Mouse (Mus musculus): ENCODE data around the gene Pnmal2. TPM values are rescaled to one million over a fixed set of nuclear protein-coding genes. Genes with fewer than 3 reads are reported as not detected.

Gene Pnmal2
- polyA plus RNA-seq, 1 experiment: 135 TPM

- DNase-seq: peak; percentile 71 to 77
- H3K27ac ChIP-seq (ENCODE audit: insufficient read depth, low read length): no peak overlapping the region
- H3K27me3 ChIP-seq (ENCODE audit: control insufficient read depth, insufficient read depth, low read length): no peaks in the 10 kb centered on the region
- 23% methylated on average over 10 of the region's 10 CpGs for WGBS
- no peak overlapping the region for H3K4me3 ChIP-seq (replicated peaks; ENCODE audit: insufficient read depth, low read depth, low read length)
- TF ChIP-seq CTCF (IDR thresholded peaks at IDR 0.05; ENCODE audit: borderline replicate concordance, insufficient read depth, low read depth, low read length) (peak; percentile 87), POLR2A (IDR thresholded peaks at IDR 0.05; ENCODE audit: borderline replicate concordance, insufficient read depth, low read length) (0 out of 2 replicates have a peak, but pooled peaks have one; percentile 23)
- peaks cover 36% of the 10 kb centered on the region for H3K4me1 ChIP-seq (ENCODE audit: control insufficient read depth, insufficient read depth, low read length)
Observed at GRCm38 (mm10) chr7:16913806-16914452, 30.6 kb upstream of the Pnmal2 start.

- Histone ChIP-seq H3K4me1 (ENCODE audit: control insufficient read depth, insufficient read depth, low read length) (peaks cover 42% of the 10 kb centered on the region), H3K4me3 (replicated peaks; ENCODE audit: insufficient read depth, low read depth, low read length) (no peak overlapping the region), H3K27me3 (ENCODE audit: control insufficient read depth, insufficient read depth, low read length) (no peaks in the 10 kb centered on the region), H3K27ac (ENCODE audit: insufficient read depth, low read length) (no peak overlapping the region)
- TF ChIP-seq POLR2A (IDR thresholded peaks at IDR 0.05; ENCODE audit: borderline replicate concordance, insufficient read depth, low read length) (no peak), CTCF (IDR thresholded peaks at IDR 0.05; ENCODE audit: borderline replicate concordance, insufficient read depth, low read depth, low read length) (no peak)
- peak in 1 of 2 experiments; percentile 34 for DNase-seq
- 77% methylated on average over 18 of the region's 18 CpGs for WGBS
Observed at GRCm38 (mm10) chr7:16914453-16915343, 29.8 kb upstream of the Pnmal2 start.

DNA sequence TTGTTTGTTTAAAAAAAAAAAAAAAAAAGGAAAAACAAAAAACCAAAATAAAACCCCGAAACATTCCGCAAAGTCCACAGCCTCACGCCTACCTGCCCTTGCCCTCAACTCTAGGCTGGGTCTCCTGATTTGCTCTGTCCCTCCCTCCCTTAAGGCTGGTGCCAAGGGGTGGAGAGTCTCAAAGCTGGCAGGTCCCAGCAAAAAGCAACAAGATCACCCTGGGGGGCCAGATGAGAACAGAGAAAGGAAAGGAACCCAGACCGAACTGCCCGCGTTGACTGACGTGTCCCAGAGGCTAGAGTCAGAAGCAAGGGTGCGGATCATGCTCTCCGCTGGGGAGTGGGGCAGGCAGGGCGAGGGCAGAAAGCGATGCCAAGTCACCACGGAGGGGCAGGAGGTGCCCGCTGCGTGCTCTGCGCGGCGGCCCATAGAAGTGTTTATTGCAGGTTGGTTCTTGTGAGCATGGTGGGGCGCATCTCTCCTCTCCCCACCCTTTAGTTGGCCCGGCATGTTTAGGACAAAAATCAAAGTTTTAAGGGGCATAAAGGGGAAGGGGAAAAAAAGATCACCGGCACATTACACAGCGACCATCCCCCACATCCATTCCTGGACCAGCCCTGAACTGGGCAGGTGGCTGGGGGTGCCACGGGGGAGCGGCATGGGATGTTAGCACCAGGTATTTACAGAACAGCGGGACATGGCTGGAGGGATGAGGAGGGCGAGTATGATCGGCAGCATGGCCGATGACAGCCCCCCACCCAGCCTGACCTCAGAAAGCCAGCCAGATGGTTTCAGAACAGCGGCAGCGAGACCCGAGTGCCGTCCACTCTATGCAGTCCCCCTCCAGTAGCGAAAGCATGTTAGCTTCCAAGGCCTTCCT, 28.8 kb upstream of the Pnmal2 start:
- 37% methylated on average over 32 of the region's 32 CpGs for WGBS
- no peak overlapping the region for H3K4me3 ChIP-seq (replicated peaks; ENCODE audit: insufficient read depth, low read depth, low read length)
- H3K27ac ChIP-seq (ENCODE audit: insufficient read depth, low read length): no peak overlapping the region
- DNase-seq: peak; percentile 45 to 58
- H3K4me1 ChIP-seq (ENCODE audit: control insufficient read depth, insufficient read depth, low read length): peaks cover 46% of the 10 kb centered on the region
- TF ChIP-seq CTCF (IDR thresholded peaks at IDR 0.05; ENCODE audit: borderline replicate concordance, insufficient read depth, low read depth, low read length) (no peak), POLR2A (IDR thresholded peaks at IDR 0.05; ENCODE audit: borderline replicate concordance, insufficient read depth, low read length) (no peak)
- no peaks in the 10 kb centered on the region for H3K27me3 ChIP-seq (ENCODE audit: control insufficient read depth, insufficient read depth, low read length)

DNA sequence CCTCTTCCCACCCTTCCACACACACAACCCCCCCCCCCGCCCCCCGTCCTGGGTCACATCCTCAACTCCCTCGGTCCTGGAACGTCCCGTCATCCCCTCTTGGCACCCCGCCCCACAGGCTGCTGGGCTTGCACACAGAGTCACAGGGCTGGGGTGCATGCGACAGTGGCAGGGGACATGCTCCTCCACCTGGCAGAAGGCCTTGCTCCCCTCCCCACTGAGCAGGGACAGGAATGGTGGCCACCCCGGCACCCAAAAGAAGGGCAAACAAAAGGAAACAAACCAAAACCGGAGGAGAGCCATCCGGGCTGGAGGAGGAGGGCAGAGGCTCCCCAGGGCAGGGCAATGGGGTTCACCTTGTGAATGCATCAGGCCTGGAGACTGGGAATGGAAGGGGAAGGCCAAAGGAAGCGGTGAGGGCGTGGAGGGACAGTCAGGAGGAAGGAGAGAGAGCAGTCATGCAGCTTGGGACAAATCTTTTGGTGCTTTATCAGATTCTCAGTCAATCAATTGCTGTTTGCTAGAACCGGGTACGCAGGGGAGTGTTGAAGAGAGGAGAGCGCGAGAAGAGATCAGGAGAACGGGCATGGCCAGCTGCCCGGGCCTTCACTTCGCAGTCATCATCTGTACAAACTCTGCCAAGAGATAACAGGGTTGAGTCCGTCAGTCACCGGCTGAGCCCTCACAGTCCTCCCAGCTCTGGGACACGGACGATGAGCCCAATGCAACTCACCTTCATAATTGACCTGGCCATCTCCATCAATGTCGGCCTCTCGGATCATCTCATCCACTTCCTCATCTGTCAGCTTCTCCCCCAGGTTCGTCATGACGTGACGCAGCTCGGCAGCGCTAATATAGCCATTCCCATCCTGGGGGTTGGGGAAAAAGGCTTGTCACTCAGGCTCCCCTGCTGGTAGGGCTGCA, 27.9 kb upstream of the Pnmal2 start:
- peak; percentile 55 to 62 for DNase-seq
- no peak overlapping the region for H3K27ac ChIP-seq (ENCODE audit: insufficient read depth, low read length)
- no peak for TF ChIP-seq POLR2A (IDR thresholded peaks at IDR 0.05; ENCODE audit: borderline replicate concordance, insufficient read depth, low read length)
- no peak for TF ChIP-seq CTCF (IDR thresholded peaks at IDR 0.05; ENCODE audit: borderline replicate concordance, insufficient read depth, low read depth, low read length)
- H3K4me3 ChIP-seq (replicated peaks; ENCODE audit: insufficient read depth, low read depth, low read length): no peak overlapping the region
- 45% methylated on average over 30 of the region's 30 CpGs for WGBS
- H3K27me3 ChIP-seq (ENCODE audit: control insufficient read depth, insufficient read depth, low read length): no peaks in the 10 kb centered on the region
- H3K4me1 ChIP-seq (ENCODE audit: control insufficient read depth, insufficient read depth, low read length): peaks cover 46% of the 10 kb centered on the region

- no peaks in the 10 kb centered on the region for H3K27me3 ChIP-seq (ENCODE audit: control insufficient read depth, insufficient read depth, low read length)
- 38% methylated on average over 11 of the region's 11 CpGs for WGBS
- peak in 1 of 2 experiments; percentile 33 for DNase-seq
- 0 out of 2 replicates have a peak overlapping the region, but pooled peaks have one; percentile 25 for H3K27ac ChIP-seq (ENCODE audit: insufficient read depth, low read length)
- TF ChIP-seq POLR2A (IDR thresholded peaks at IDR 0.05; ENCODE audit: borderline replicate concordance, insufficient read depth, low read length) (no peak), CTCF (IDR thresholded peaks at IDR 0.05; ENCODE audit: borderline replicate concordance, insufficient read depth, low read depth, low read length) (no peak)
- H3K4me3 ChIP-seq (replicated peaks; ENCODE audit: insufficient read depth, low read depth, low read length): no peak overlapping the region
- H3K4me1 ChIP-seq (ENCODE audit: control insufficient read depth, insufficient read depth, low read length): peaks cover 46% of the 10 kb centered on the region
Observed at GRCm38 (mm10) chr7:16917447-16917846, 27.0 kb upstream of the Pnmal2 start.

- TF ChIP-seq POLR2A (IDR thresholded peaks at IDR 0.05; ENCODE audit: borderline replicate concordance, insufficient read depth, low read length): no peak
- no peak for TF ChIP-seq CTCF (IDR thresholded peaks at IDR 0.05; ENCODE audit: borderline replicate concordance, insufficient read depth, low read depth, low read length)
- DNase-seq: peak; percentile 46 to 49
- peak overlapping the region; percentile 25; the same call in 1 of the 2 replicates for H3K27ac ChIP-seq (ENCODE audit: insufficient read depth, low read length)
- peaks cover 46% of the 10 kb centered on the region for H3K4me1 ChIP-seq (ENCODE audit: control insufficient read depth, insufficient read depth, low read length)
- no peaks in the 10 kb centered on the region for H3K27me3 ChIP-seq (ENCODE audit: control insufficient read depth, insufficient read depth, low read length)
- H3K4me3 ChIP-seq (replicated peaks; ENCODE audit: insufficient read depth, low read depth, low read length): no peak overlapping the region
- 4% methylated on average over 9 of the region's 9 CpGs for WGBS
Observed at GRCm38 (mm10) chr7:16918014-16918413, 26.5 kb upstream of the Pnmal2 start.
